Mouse (Mus musculus) kidney, adult 11 months (tissue): Measurements from ENCODE around the gene Prima1.

Source experiments
- DNase-seq: peaks from one replicate; pipeline ENCODE4 v3.0.0; 2022

The Prima1 gene

GRCm38 (mm10) chr12:103242083-103242581 is at the start of gene Prima1:
Gene Prima1 (minus strand): TSS chr12:103242150.
- DNase-seq = peak; percentile 44

GRCm38 (mm10) chr12:103287276-103287675 is 45.3 kb upstream of the Prima1 start:
- DNase-seq = no peak

- DNase-seq = peak; percentile 68
Observed at GRCm38 (mm10) chr12:103283411-103283810, 41.5 kb upstream of the Prima1 start.

- DNase-seq = no peak
Observed at GRCm38 (mm10) chr12:103282936-103283335, 41.0 kb upstream of the Prima1 start.

GRCm38 (mm10) chr12:103281912-103282311 is 40.0 kb upstream of the Prima1 start:
- peak; percentile 93 for DNase-seq

- DNase-seq = no peak
Observed at GRCm38 (mm10) chr12:103281491-103281890, 39.5 kb upstream of the Prima1 start.

GRCm38 (mm10) chr12:103276422-103276821 is 34.5 kb upstream of the Prima1 start:
- DNase-seq = no peak

- DNase-seq = no peak
Observed at GRCm38 (mm10) chr12:103273732-103274131, 31.8 kb upstream of the Prima1 start.

- no peak for DNase-seq
Observed at GRCm38 (mm10) chr12:103273051-103273450, 31.1 kb upstream of the Prima1 start.

GRCm38 (mm10) chr12:103272176-103272575 is 30.2 kb upstream of the Prima1 start:
- no peak for DNase-seq

GRCm38 (mm10) chr12:103266605-103267004 is 24.7 kb upstream of the Prima1 start:
- no peak for DNase-seq

- peak; percentile 16 for DNase-seq
Observed at GRCm38 (mm10) chr12:103262017-103262865, 20.3 kb upstream of the Prima1 start.

GRCm38 (mm10) chr12:103252901-103253434 is 11.0 kb upstream of the Prima1 start:
- DNase-seq = no peak

- DNase-seq = peak; percentile 27
Observed at GRCm38 (mm10) chr12:103251151-103251550, 9.2 kb upstream of the Prima1 start.

GRCm38 (mm10) chr12:103250333-103250732 is 8.4 kb upstream of the Prima1 start:
- no peak for DNase-seq

- DNase-seq = peak; percentile 6
Observed at GRCm38 (mm10) chr12:103243041-103243440, 1.1 kb upstream of the Prima1 start.

- DNase-seq = peak; percentile 44
Observed at GRCm38 (mm10) chr12:103242591-103243025, 658 bp upstream of the Prima1 start.

- no peak for DNase-seq
Observed at GRCm38 (mm10) chr12:103241311-103242082, 453 bp downstream of the Prima1 start.

- no peak for DNase-seq
Observed at GRCm38 (mm10) chr12:103238924-103239460, 3.0 kb downstream of the Prima1 start.

GRCm38 (mm10) chr12:103235856-103236255 is 6.1 kb downstream of the Prima1 start:
- DNase-seq = peak; percentile 59

GRCm38 (mm10) chr12:103235251-103235650 is 6.7 kb downstream of the Prima1 start:
- DNase-seq = peak; percentile 15

- DNase-seq = no peak
Observed at GRCm38 (mm10) chr12:103229058-103229457, 12.9 kb downstream of the Prima1 start.

- no peak for DNase-seq
Observed at GRCm38 (mm10) chr12:103226121-103226520, 15.8 kb downstream of the Prima1 start.
